Mouse (Mus musculus) heart, adult 2 months (tissue): ENCODE measurements around the gene Col7a1. TPM values are rescaled to one million over a fixed set of nuclear protein-coding genes. Genes with fewer than 3 reads are reported as not detected.
A peak's percentile ranks its signal among the peaks of the same experiment; 100 is the strongest.

Experiments used
- DNase-seq, 2 experiments: peaks; one replicate each; pipeline ENCODE4 v3.0.0; 2021
- H3K27ac ChIP-seq: fragments of 200-600 bp; 2 replicates; pipeline ENCODE4 v1.8.1; 2022
- H3K27me3 ChIP-seq: fragments of 200-500 bp; 2 replicates; pipeline ENCODE4 v1.6.1; 2012; ENCODE audit warnings: mild to moderate bottlenecking, low read length, inconsistent platforms, mixed read lengths; ENCODE audit not compliant: control insufficient read depth, insufficient read depth
- H3K36me3 ChIP-seq: fragments of 200-500 bp; 2 replicates; pipeline ENCODE4 v1.6.1; 2012; ENCODE audit warnings: low read length, inconsistent platforms; ENCODE audit not compliant: control insufficient read depth, insufficient read depth
- H3K4me1 ChIP-seq: fragments of 200-500 bp; 2 replicates; pipeline ENCODE4 v1.6.1; 2011; ENCODE audit warnings: low read length; ENCODE audit not compliant: control insufficient read depth, insufficient read depth
- H3K4me3 ChIP-seq: fragments of 200-600 bp; 2 replicates; pipeline ENCODE4 v1.8.1; 2022
- H3K79me2 ChIP-seq: fragments of 200-500 bp; replicated peaks from 2 replicates; pipeline ENCODE4 v1.6.1; 2012; ENCODE audit warnings: mild to moderate bottlenecking, inconsistent platforms, low read length, moderate library complexity, mixed read lengths; ENCODE audit not compliant: control insufficient read depth, insufficient read depth
- H3K9ac ChIP-seq: fragments of 200-500 bp; 2 replicates; pipeline ENCODE4 v1.6.1; 2012; ENCODE audit warnings: low read depth, mild to moderate bottlenecking, control low read depth, inconsistent platforms, low read length, mixed read lengths
- CTCF ChIP-seq: fragments of 200-600 bp; IDR thresholded peaks from 2 replicates; pipeline ENCODE4 v1.8.1; 2022; ENCODE audit warnings: antibody characterized with exemption, mild to moderate bottlenecking, moderate library complexity
- EP300 ChIP-seq: fragments of 200-500 bp; IDR thresholded peaks from 2 replicates; pipeline ENCODE4 v1.6.1; 2011; ENCODE audit warnings: low read depth, low read length, control low read depth; ENCODE audit not compliant: insufficient read depth
- POLR2A ChIP-seq: fragments of 200-500 bp; IDR thresholded peaks from 2 replicates; pipeline ENCODE4 v1.6.1; 2011; ENCODE audit warnings: mild to moderate bottlenecking, low read depth, low read length, control low read depth; ENCODE audit not compliant: insufficient read depth
- WGBS: fragments of 180-500 bp; shearing (Covaris S2); methylation state at CpG from one replicate; pipeline ENCODE4 v1.1.7; 2018; 5-methylcytosine and 5-hydroxymethylcytosine counted together
- intact Hi-C: fragments of 180-260 bp; cut with DNase I; formaldehyde crosslinking; loops from one replicate; pipeline ENCODE4 v1.15.1; 2025
- polyA plus RNA-seq: library from polyadenylated mRNA; depleted of rRNA; stranded (reverse); fragments of >200 nt; gene quantifications from 2 replicates; pipeline ENCODE4 v1.2.3, GENCODE M21; 2012
- total RNA-seq, 2 experiments: library from RNA; stranded (reverse); gene quantifications; 2 replicates each; pipeline ENCODE4 v1.2.3; 2021

The Col7a1 gene
- total and polyA plus RNA-seq, 3 experiments = 0.30 to 0.57 (median 0.47) TPM

GRCm38 (mm10) chr9:108987704-108988350 is 34.4 kb downstream of the Col7a1 start:
- no peak overlapping the region for H3K4me3 ChIP-seq
- H3K9ac ChIP-seq = no peak overlapping the region

GRCm38 (mm10) chr9:108989802-108990461 is 36.5 kb downstream of the Col7a1 start:
- TF ChIP-seq CTCF (no peak), POLR2A (no peak), EP300 (no peak)
- peak; percentile 42 to 62 for DNase-seq
- Histone ChIP-seq H3K27ac (peak overlapping the region; percentile 64), H3K36me3 (no peaks in the 10 kb centered on the region), H3K9ac (no peak overlapping the region), H3K4me1 (peaks cover 10% of the 10 kb centered on the region), H3K79me2 (no peaks in the 10 kb centered on the region), H3K4me3 (no peak overlapping the region), H3K27me3 (no peaks in the 10 kb centered on the region)
- intact Hi-C loops = loop anchor here (1.0 kb wide), 1 partner anchor 54 kb away; the partner anchor contains the start of gene Uqcrc1
- 30% methylated on average over 4 of the region's 4 CpGs for WGBS

More at GRCm38 (mm10) chr9:108987704-108988350, 34.4 kb downstream of the Col7a1 start:
- no peak for TF ChIP-seq POLR2A
- no peak for TF ChIP-seq CTCF
- TF ChIP-seq EP300 = no peak
- H3K79me2 ChIP-seq = no peaks in the 10 kb centered on the region
- H3K36me3 ChIP-seq = no peaks in the 10 kb centered on the region
- H3K27me3 ChIP-seq = no peaks in the 10 kb centered on the region
- peak; percentile 64 to 69 for DNase-seq
- H3K4me1 ChIP-seq = peaks cover 10% of the 10 kb centered on the region
- H3K27ac ChIP-seq = no peak overlapping the region
- 35% methylated on average over 14 of the region's 15 CpGs for WGBS
- intact Hi-C loops = no loop called here

GRCm38 (mm10) chr9:108990462-108990820 is 37.1 kb downstream of the Col7a1 start:
- intact Hi-C loops = loop anchor here (1.0 kb wide), 1 partner anchor 54 kb away; the partner anchor contains the start of gene Uqcrc1
- H3K4me3 ChIP-seq = no peak overlapping the region
- no peaks in the 10 kb centered on the region for H3K36me3 ChIP-seq
- TF ChIP-seq POLR2A (no peak), EP300 (no peak), CTCF (no peak)
- no peak overlapping the region for H3K9ac ChIP-seq
- H3K79me2 ChIP-seq = no peaks in the 10 kb centered on the region
- 72% methylated on average over 7 of the region's 7 CpGs for WGBS
- no peak for DNase-seq
- H3K27ac ChIP-seq = peak overlapping the region; percentile 64
- H3K4me1 ChIP-seq = peaks cover 10% of the 10 kb centered on the region
- no peaks in the 10 kb centered on the region for H3K27me3 ChIP-seq

- peak; percentile 91 to 98 for DNase-seq
- intact Hi-C loops = no loop called here
These were observed 38.2 kb downstream of the Col7a1 start, which contains the start of gene Pfkfb4 for GRCm38 (mm10) chr9:108991428-108992084. Gene Pfkfb4, plus strand, starts transcription at chr9:108991778.

GRCm38 (mm10) chr9:108992085-108992469 is 38.7 kb downstream of the Col7a1 start:
- Histone ChIP-seq H3K27ac (peak overlapping the region; percentile 58), H3K4me1 (peaks cover 10% of the 10 kb centered on the region), H3K27me3 (no peaks in the 10 kb centered on the region), H3K4me3 (peak overlapping the region; percentile 56), H3K79me2 (no peaks in the 10 kb centered on the region), H3K36me3 (no peaks in the 10 kb centered on the region), H3K9ac (peak overlapping the region; percentile 56)
- DNase-seq = no peak
- no peak for TF ChIP-seq EP300
- no peak for TF ChIP-seq CTCF
- TF ChIP-seq POLR2A = no peak
- 18% methylated on average over 18 of the region's 18 CpGs for WGBS
- intact Hi-C loops = no loop called here

More at GRCm38 (mm10) chr9:108991428-108992084, 38.2 kb downstream of the Col7a1 start, which contains the start of gene Pfkfb4:
- WGBS = under 1% methylated on average over 31 of the region's 31 CpGs
- peak within 1 kb of the TSS; percentile 64 for H3K27ac ChIP-seq
- peak within 1 kb of the TSS; percentile 58 for H3K9ac ChIP-seq
- no peaks in the 10 kb centered on the region for H3K79me2 ChIP-seq
- H3K4me1 ChIP-seq = peaks cover 10% of the 10 kb centered on the region
- H3K4me3 ChIP-seq = peak within 1 kb of the TSS; percentile 56
- TF ChIP-seq EP300 (peak; percentile 62; the same call in 1 of the 2 replicates), POLR2A (peak; percentile 98), CTCF (no peak)
- H3K36me3 ChIP-seq = no peaks in the 10 kb centered on the region
- no peaks in the 10 kb centered on the region for H3K27me3 ChIP-seq
